Mouse (Mus musculus): Measurements from ENCODE around the gene Ncs1. TPM values are rescaled to one million over a fixed set of nuclear protein-coding genes. Genes with fewer than 3 reads are reported as not detected.

The Ncs1 gene
- 0.78 and 1.1 TPM in 2 replicates for polyA plus RNA-seq (2015; fragmentation: Nextera tagmentation; extraction: Ambion mirVana)

- WGBS (ENCODE audit: insufficient replicate concordance): under 1% methylated on average over 56 of the region's 89 CpGs
- peak within 1 kb of the TSS; percentile 73 for H3K4me2 ChIP-seq (ENCODE audit: low read depth, low read length)
- peak; percentile 66 for ATAC-seq (ENCODE audit: low read depth)
- H3K27me3 ChIP-seq (ENCODE audit: control insufficient read depth, insufficient read depth, low read depth, low read length): peaks cover 41% of the 10 kb centered on the region
- no peaks in the 10 kb centered on the region for H3K36me3 ChIP-seq (ENCODE audit: control insufficient read depth, insufficient read depth)
- H3K4me1 ChIP-seq (ENCODE audit: control insufficient read depth, low read depth, low read length): no peaks in the 10 kb centered on the region; the same call in 1 of the 2 replicates
- no peaks in the 10 kb centered on the region for H3K9me3 ChIP-seq (replicated peaks; ENCODE audit: control insufficient read depth, low read length)
- peak within 1 kb of the TSS; percentile 58 for H3K4me3 ChIP-seq (ENCODE audit: low read depth, low read length)
- H3K27ac ChIP-seq (ENCODE audit: low read length): no peak within 1 kb of the TSS
- H3K9ac ChIP-seq (ENCODE audit: low read depth, low read length): peak within 1 kb of the TSS; percentile 52
These were observed at the start of gene Ncs1 for GRCm38 (mm10) chr2:31245491-31246141. Ncs1 (plus strand) TSS chr2:31245823.

DNA sequence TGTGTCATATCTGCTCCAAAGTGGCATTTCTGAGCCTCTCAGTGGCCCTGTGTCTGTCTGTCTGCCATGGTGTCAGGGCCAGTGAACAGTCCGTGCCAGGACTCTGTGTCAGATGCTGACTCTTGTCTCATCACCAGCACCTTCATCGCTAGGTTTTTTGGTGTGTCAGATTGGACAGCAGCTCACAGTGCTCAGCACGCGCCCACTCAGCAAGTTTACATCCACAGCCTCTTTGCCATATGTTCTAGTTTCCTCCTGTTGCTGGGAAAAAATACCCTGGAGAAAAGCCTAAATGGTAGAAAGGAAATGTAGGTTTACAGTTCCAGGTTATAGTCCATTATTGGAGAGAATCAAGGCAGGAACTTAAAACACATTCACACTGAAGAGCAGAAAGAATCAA, 47.0 kb upstream of the Ncs1 start:
- H3K27ac ChIP-seq (ENCODE audit: low read length): no peak overlapping the region
- H3K4me3 ChIP-seq (ENCODE audit: low read depth, low read length): no peak overlapping the region
- H3K4me2 ChIP-seq (ENCODE audit: low read depth, low read length): no peak overlapping the region
- H3K27me3 ChIP-seq (ENCODE audit: control insufficient read depth, insufficient read depth, low read depth, low read length): no peaks in the 10 kb centered on the region
- H3K36me3 ChIP-seq (ENCODE audit: control insufficient read depth, insufficient read depth): no peaks in the 10 kb centered on the region; the same call in 1 of the 2 replicates
- H3K9me3 ChIP-seq (replicated peaks; ENCODE audit: control insufficient read depth, low read length): no peaks in the 10 kb centered on the region
- H3K9ac ChIP-seq (ENCODE audit: low read depth, low read length): no peak overlapping the region
- no peak for ATAC-seq (ENCODE audit: low read depth)
- WGBS (ENCODE audit: insufficient replicate concordance): 83% methylated on average over 4 of the region's 4 CpGs
- H3K4me1 ChIP-seq (ENCODE audit: control insufficient read depth, low read depth, low read length): peaks cover 14% of the 10 kb centered on the region

- Histone ChIP-seq H3K4me1 (ENCODE audit: control insufficient read depth, low read depth, low read length) (peaks cover 14% of the 10 kb centered on the region), H3K27ac (ENCODE audit: low read length) (no peak overlapping the region), H3K9me3 (replicated peaks; ENCODE audit: control insufficient read depth, low read length) (no peaks in the 10 kb centered on the region), H3K27me3 (ENCODE audit: control insufficient read depth, insufficient read depth, low read depth, low read length) (no peaks in the 10 kb centered on the region), H3K9ac (ENCODE audit: low read depth, low read length) (no peak overlapping the region), H3K36me3 (ENCODE audit: control insufficient read depth, insufficient read depth) (no peaks in the 10 kb centered on the region; the same call in 1 of the 2 replicates), H3K4me3 (ENCODE audit: low read depth, low read length) (no peak overlapping the region), H3K4me2 (ENCODE audit: low read depth, low read length) (no peak overlapping the region)
- 62% methylated on average over 2 of the region's 2 CpGs for WGBS (ENCODE audit: insufficient replicate concordance)
- no peak for ATAC-seq (ENCODE audit: low read depth)
These were observed 45.6 kb upstream of the Ncs1 start for GRCm38 (mm10) chr2:31200051-31200450.

DNA sequence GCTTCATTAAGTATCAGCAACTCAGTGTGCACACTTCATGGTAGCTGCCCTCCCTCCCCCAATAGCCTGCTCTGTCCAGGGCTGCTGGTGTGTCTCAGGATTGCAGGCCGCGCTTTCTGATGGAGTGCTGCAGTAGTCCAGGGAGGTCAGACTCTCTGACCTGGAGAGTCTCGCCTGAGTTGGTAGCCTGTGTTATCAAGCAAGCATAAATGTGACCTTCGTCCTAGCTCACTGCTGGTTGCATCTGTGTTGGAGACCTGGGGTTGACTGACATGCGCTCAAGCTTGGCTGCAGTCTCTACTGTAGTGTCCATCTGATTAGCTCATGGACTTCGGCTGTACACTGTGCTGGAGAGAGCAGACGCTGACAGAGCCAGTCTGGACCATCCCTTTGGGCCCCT, 43.8 kb upstream of the Ncs1 start:
- WGBS (ENCODE audit: insufficient replicate concordance): 72% methylated on average over 7 of the region's 7 CpGs
- H3K4me3 ChIP-seq (ENCODE audit: low read depth, low read length): no peak overlapping the region
- no peaks in the 10 kb centered on the region for H3K9me3 ChIP-seq (replicated peaks; ENCODE audit: control insufficient read depth, low read length)
- H3K36me3 ChIP-seq (ENCODE audit: control insufficient read depth, insufficient read depth): no peaks in the 10 kb centered on the region; the same call in 1 of the 2 replicates
- no peaks in the 10 kb centered on the region for H3K27me3 ChIP-seq (ENCODE audit: control insufficient read depth, insufficient read depth, low read depth, low read length)
- H3K27ac ChIP-seq (ENCODE audit: low read length): peak overlapping the region; percentile 69
- peaks cover 14% of the 10 kb centered on the region for H3K4me1 ChIP-seq (ENCODE audit: control insufficient read depth, low read depth, low read length)
- no peak overlapping the region for H3K4me2 ChIP-seq (ENCODE audit: low read depth, low read length)
- peak; percentile 92 for ATAC-seq (ENCODE audit: low read depth)
- H3K9ac ChIP-seq (ENCODE audit: low read depth, low read length): no peak overlapping the region

GRCm38 (mm10) chr2:31202357-31202756, 43.3 kb upstream of the Ncs1 start:
- peaks cover 14% of the 10 kb centered on the region for H3K4me1 ChIP-seq (ENCODE audit: control insufficient read depth, low read depth, low read length)
- no peaks in the 10 kb centered on the region for H3K27me3 ChIP-seq (ENCODE audit: control insufficient read depth, insufficient read depth, low read depth, low read length)
- H3K9ac ChIP-seq (ENCODE audit: low read depth, low read length): no peak overlapping the region
- WGBS (ENCODE audit: insufficient replicate concordance): 34% methylated on average over 3 of the region's 3 CpGs
- H3K27ac ChIP-seq (ENCODE audit: low read length): peak overlapping the region; percentile 69
- H3K4me3 ChIP-seq (ENCODE audit: low read depth, low read length): no peak overlapping the region
- no peaks in the 10 kb centered on the region for H3K9me3 ChIP-seq (replicated peaks; ENCODE audit: control insufficient read depth, low read length)
- ATAC-seq (ENCODE audit: low read depth): no peak
- H3K36me3 ChIP-seq (ENCODE audit: control insufficient read depth, insufficient read depth): no peaks in the 10 kb centered on the region; the same call in 1 of the 2 replicates
- no peak overlapping the region for H3K4me2 ChIP-seq (ENCODE audit: low read depth, low read length)

DNA sequence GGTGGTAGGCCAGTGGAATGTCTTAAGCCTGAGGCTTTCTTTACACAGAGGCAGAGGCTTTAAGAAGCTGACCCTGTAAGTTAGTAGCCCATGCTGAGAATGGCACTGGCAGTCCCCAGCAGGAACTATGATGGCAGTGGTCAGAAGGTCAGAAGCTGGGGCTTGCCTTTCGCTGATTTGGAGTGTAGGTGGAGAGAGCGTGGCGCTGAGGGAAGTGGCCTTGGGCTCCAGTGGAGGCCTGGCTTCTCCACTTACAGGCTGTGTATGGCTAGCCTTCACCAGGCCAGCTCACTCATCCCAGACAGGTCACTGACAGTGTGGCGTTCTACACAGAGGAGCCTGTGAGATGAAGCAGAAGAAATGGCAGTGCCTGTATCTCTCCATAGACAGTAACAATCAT, 42.7 kb upstream of the Ncs1 start:
- H3K27me3 ChIP-seq (ENCODE audit: control insufficient read depth, insufficient read depth, low read depth, low read length): no peaks in the 10 kb centered on the region
- H3K9me3 ChIP-seq (replicated peaks; ENCODE audit: control insufficient read depth, low read length): no peaks in the 10 kb centered on the region
- peaks cover 14% of the 10 kb centered on the region for H3K4me1 ChIP-seq (ENCODE audit: control insufficient read depth, low read depth, low read length)
- H3K36me3 ChIP-seq (ENCODE audit: control insufficient read depth, insufficient read depth): no peaks in the 10 kb centered on the region; the same call in 1 of the 2 replicates
- no peak overlapping the region for H3K4me2 ChIP-seq (ENCODE audit: low read depth, low read length)
- WGBS (ENCODE audit: insufficient replicate concordance): 72% methylated on average over 4 of the region's 4 CpGs
- H3K27ac ChIP-seq (ENCODE audit: low read length): peak overlapping the region; percentile 69
- no peak overlapping the region for H3K4me3 ChIP-seq (ENCODE audit: low read depth, low read length)
- ATAC-seq (ENCODE audit: low read depth): no peak
- H3K9ac ChIP-seq (ENCODE audit: low read depth, low read length): no peak overlapping the region

GRCm38 (mm10) chr2:31204677-31205076, 40.9 kb upstream of the Ncs1 start:
- H3K4me3 ChIP-seq (ENCODE audit: low read depth, low read length): no peak overlapping the region
- no peak overlapping the region for H3K9ac ChIP-seq (ENCODE audit: low read depth, low read length)
- H3K9me3 ChIP-seq (replicated peaks; ENCODE audit: control insufficient read depth, low read length): no peaks in the 10 kb centered on the region
- no peak overlapping the region for H3K27ac ChIP-seq (ENCODE audit: low read length)
- H3K4me2 ChIP-seq (ENCODE audit: low read depth, low read length): no peak overlapping the region
- no peak for ATAC-seq (ENCODE audit: low read depth)
- peaks cover 14% of the 10 kb centered on the region for H3K4me1 ChIP-seq (ENCODE audit: control insufficient read depth, low read depth, low read length)
- no peaks in the 10 kb centered on the region; the same call in 1 of the 2 replicates for H3K36me3 ChIP-seq (ENCODE audit: control insufficient read depth, insufficient read depth)
- H3K27me3 ChIP-seq (ENCODE audit: control insufficient read depth, insufficient read depth, low read depth, low read length): no peaks in the 10 kb centered on the region
- WGBS (ENCODE audit: insufficient replicate concordance): 69% methylated on average over 5 of the region's 5 CpGs

DNA sequence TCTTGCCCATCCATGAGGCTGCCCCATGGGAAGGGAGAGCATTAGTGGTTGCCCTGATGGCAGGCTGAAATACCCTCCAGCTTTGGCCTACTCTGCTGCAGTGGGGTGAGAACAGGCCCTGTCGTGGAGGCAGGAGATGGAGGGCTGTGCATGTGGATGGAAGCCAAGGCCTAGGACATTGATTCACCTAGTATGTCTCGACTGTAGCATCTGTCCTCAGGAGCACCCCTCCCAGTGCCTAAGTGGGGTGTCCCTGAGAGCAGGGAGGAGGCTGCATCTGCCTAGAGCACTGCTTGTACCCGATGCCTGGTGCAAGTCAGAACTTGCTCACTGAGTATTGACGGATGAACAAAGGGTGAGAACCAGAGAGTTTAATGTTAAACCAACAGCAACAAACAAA, 39.4 kb upstream of the Ncs1 start:
- 60% methylated on average over 4 of the region's 4 CpGs for WGBS (ENCODE audit: insufficient replicate concordance)
- Histone ChIP-seq H3K27me3 (ENCODE audit: control insufficient read depth, insufficient read depth, low read depth, low read length) (no peaks in the 10 kb centered on the region), H3K4me2 (ENCODE audit: low read depth, low read length) (no peak overlapping the region), H3K4me3 (ENCODE audit: low read depth, low read length) (no peak overlapping the region), H3K9me3 (replicated peaks; ENCODE audit: control insufficient read depth, low read length) (no peaks in the 10 kb centered on the region), H3K9ac (ENCODE audit: low read depth, low read length) (no peak overlapping the region), H3K4me1 (ENCODE audit: control insufficient read depth, low read depth, low read length) (peaks cover 14% of the 10 kb centered on the region), H3K27ac (ENCODE audit: low read length) (no peak overlapping the region), H3K36me3 (ENCODE audit: control insufficient read depth, insufficient read depth) (peaks cover 5% of the 10 kb centered on the region; the same call in 1 of the 2 replicates)
- ATAC-seq (ENCODE audit: low read depth): no peak

- Histone ChIP-seq H3K9me3 (replicated peaks; ENCODE audit: control insufficient read depth, low read length) (no peaks in the 10 kb centered on the region), H3K27ac (ENCODE audit: low read length) (no peak overlapping the region), H3K27me3 (ENCODE audit: control insufficient read depth, insufficient read depth, low read depth, low read length) (no peaks in the 10 kb centered on the region), H3K36me3 (ENCODE audit: control insufficient read depth, insufficient read depth) (peaks cover 5% of the 10 kb centered on the region; the same call in 1 of the 2 replicates), H3K4me2 (ENCODE audit: low read depth, low read length) (no peak overlapping the region), H3K4me1 (ENCODE audit: control insufficient read depth, low read depth, low read length) (peaks cover 14% of the 10 kb centered on the region), H3K4me3 (ENCODE audit: low read depth, low read length) (no peak overlapping the region), H3K9ac (ENCODE audit: low read depth, low read length) (no peak overlapping the region)
- 63% methylated on average over 8 of the region's 8 CpGs for WGBS (ENCODE audit: insufficient replicate concordance)
- ATAC-seq (ENCODE audit: low read depth): no peak
These were observed 38.7 kb upstream of the Ncs1 start for GRCm38 (mm10) chr2:31206882-31207281.
